Mouse (Mus musculus) thymus, postnatal 14 days (tissue): ENCODE measurements around the gene Ccdc88c.

Source experiments
- DNase-seq: peaks from one replicate; pipeline ENCODE4 v3.0.0; 2021

Ccdc88c gene

GRCm38 (mm10) chr12:100924646-100925339, 104.1 kb downstream of the Ccdc88c start:
- no peak for DNase-seq

GRCm38 (mm10) chr12:100910731-100911130, 118.1 kb downstream of the Ccdc88c start:
- DNase-seq: no peak

- no peak for DNase-seq
Measured at GRCm38 (mm10) chr12:100909765-100910164, 119.1 kb downstream of the Ccdc88c start.

GRCm38 (mm10) chr12:100908298-100909034, 120.4 kb downstream of the Ccdc88c start:
- DNase-seq: no peak

GRCm38 (mm10) chr12:100907598-100908297, 121.1 kb downstream of the Ccdc88c start, which contains the start of gene Gpr68:
Gene Gpr68, minus strand, starts transcription at chr12:100908198.
- DNase-seq: no peak

- peak; percentile 35 for DNase-seq
Measured at GRCm38 (mm10) chr12:100906861-100907260, 122.0 kb downstream of the Ccdc88c start.

- peak; percentile 69 for DNase-seq
Measured at GRCm38 (mm10) chr12:100903761-100904160, 125.1 kb downstream of the Ccdc88c start.

GRCm38 (mm10) chr12:100901386-100901785, 127.5 kb downstream of the Ccdc88c start:
- DNase-seq: no peak

GRCm38 (mm10) chr12:100900901-100901300, 128.0 kb downstream of the Ccdc88c start:
- DNase-seq: no peak

- peak; percentile 33 for DNase-seq
Measured at GRCm38 (mm10) chr12:100899111-100899640, 129.7 kb downstream of the Ccdc88c start.

- no peak for DNase-seq
Measured at GRCm38 (mm10) chr12:100897736-100898650, 130.9 kb downstream of the Ccdc88c start.

- no peak for DNase-seq
Measured at GRCm38 (mm10) chr12:100896661-100897060, 132.2 kb downstream of the Ccdc88c start.

- DNase-seq: peak; percentile 28
Measured at GRCm38 (mm10) chr12:100895504-100895903, 133.4 kb downstream of the Ccdc88c start.

- DNase-seq: no peak
Measured at GRCm38 (mm10) chr12:100890548-100890947, 138.3 kb downstream of the Ccdc88c start.

- peak; percentile 49 for DNase-seq
Measured at GRCm38 (mm10) chr12:100887801-100888258, 141.0 kb downstream of the Ccdc88c start.

- no peak for DNase-seq
Measured at GRCm38 (mm10) chr12:100886877-100887276, 142.0 kb downstream of the Ccdc88c start.

- DNase-seq: no peak
Measured at GRCm38 (mm10) chr12:100885585-100885984, 143.3 kb downstream of the Ccdc88c start.

- no peak for DNase-seq
Measured at GRCm38 (mm10) chr12:100883168-100883567, 145.7 kb downstream of the Ccdc88c start.

- DNase-seq: no peak
Measured at GRCm38 (mm10) chr12:100878556-100878955, 150.3 kb downstream of the Ccdc88c start.

GRCm38 (mm10) chr12:100877936-100878335, 150.9 kb downstream of the Ccdc88c start:
- no peak for DNase-seq

- no peak for DNase-seq
Measured at GRCm38 (mm10) chr12:100875960-100876359, 152.9 kb downstream of the Ccdc88c start.

- DNase-seq: no peak
Measured at GRCm38 (mm10) chr12:100875553-100875952, 153.3 kb downstream of the Ccdc88c start.
